Mouse (Mus musculus) cerebellum, adult 11 months (tissue): ENCODE measurements around the gene Olfr354.

ENCODE experiments used
- DNase-seq: peaks from one replicate; pipeline ENCODE4 v3.0.0; 2022

Gene Olfr354

GRCm38 (mm10) chr2:36905380-36905779, at the start of gene Olfr354:
TSS of gene Olfr354 (plus strand) at chr2:36905680.
- no peak for DNase-seq

GRCm38 (mm10) chr2:36862560-36862959, 42.9 kb upstream of the Olfr354 start, which contains the start of gene Olfr351:
TSS of gene Olfr351 (minus strand) at chr2:36862660.
- DNase-seq = no peak

GRCm38 (mm10) chr2:36868160-36868559, 37.3 kb upstream of the Olfr354 start, which contains the start of gene Olfr352:
TSS of gene Olfr352 (plus strand) at chr2:36868460.
- no peak for DNase-seq

- DNase-seq = no peak
These were observed 12.6 kb upstream of the Olfr354 start, which contains the start of gene Olfr353 for GRCm38 (mm10) chr2:36892836-36893235. TSS of gene Olfr353 (minus strand) at chr2:36892936.

GRCm38 (mm10) chr2:36897114-36897513, 8.4 kb upstream of the Olfr354 start:
- no peak for DNase-seq

GRCm38 (mm10) chr2:36928797-36929196, 23.3 kb downstream of the Olfr354 start, which contains the start of gene Olfr355:
TSS of gene Olfr355 (minus strand) at chr2:36928897.
- DNase-seq = no peak

GRCm38 (mm10) chr2:36936821-36937220, 31.3 kb downstream of the Olfr354 start, which contains the start of gene Olfr356:
TSS of gene Olfr356 (plus strand) at chr2:36937121.
- no peak for DNase-seq
